Mouse (Mus musculus): Measurements from ENCODE around the gene Ercc6l.
A peak's percentile ranks its signal among the peaks of the same experiment; 100 is the strongest.

Ercc6l gene

GRCm38 (mm10) chrX:102156618-102157422 is at the start of gene Ercc6l:
Gene Ercc6l, minus strand, starts transcription at chrX:102157091.
- peak; percentile 89 for DNase-seq (ENCODE audit: low spot score)

GRCm38 (mm10) chrX:102190840-102191239 is 33.9 kb upstream of the Ercc6l start:
- no peak for DNase-seq (ENCODE audit: low spot score)

- no peak for DNase-seq (ENCODE audit: low spot score)
These were observed 32.7 kb upstream of the Ercc6l start for GRCm38 (mm10) chrX:102189581-102189980.

- DNase-seq (ENCODE audit: low spot score) = peak; percentile 71
These were observed 32.0 kb upstream of the Ercc6l start, which contains the start of gene Rps4x for GRCm38 (mm10) chrX:102188712-102189497. Gene Rps4x, minus strand, starts transcription at chrX:102189394.

GRCm38 (mm10) chrX:102187023-102187699 is 30.3 kb upstream of the Ercc6l start:
- no peak for DNase-seq (ENCODE audit: low spot score)

DNA sequence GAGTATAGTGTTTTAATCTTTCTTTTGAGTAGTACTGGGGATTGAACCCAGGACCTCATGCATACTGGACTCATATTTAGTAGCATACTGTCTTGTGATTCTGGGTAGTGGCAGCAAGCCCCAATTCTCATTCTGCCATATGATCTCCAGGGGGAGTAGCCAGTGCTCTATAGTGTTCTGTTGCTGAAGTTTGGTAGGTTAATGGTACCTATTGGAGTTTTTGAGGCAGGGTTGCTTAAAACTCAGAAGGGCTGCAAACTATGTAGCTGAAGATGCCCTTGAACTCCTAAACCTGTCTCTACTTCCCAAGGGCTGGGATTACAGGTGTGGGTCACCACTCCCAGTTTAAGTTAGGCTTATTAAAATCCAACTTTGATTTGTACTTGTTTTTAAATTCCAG is 25.7 kb upstream of the Ercc6l start:
- DNase-seq (ENCODE audit: low spot score) = no peak

DNA sequence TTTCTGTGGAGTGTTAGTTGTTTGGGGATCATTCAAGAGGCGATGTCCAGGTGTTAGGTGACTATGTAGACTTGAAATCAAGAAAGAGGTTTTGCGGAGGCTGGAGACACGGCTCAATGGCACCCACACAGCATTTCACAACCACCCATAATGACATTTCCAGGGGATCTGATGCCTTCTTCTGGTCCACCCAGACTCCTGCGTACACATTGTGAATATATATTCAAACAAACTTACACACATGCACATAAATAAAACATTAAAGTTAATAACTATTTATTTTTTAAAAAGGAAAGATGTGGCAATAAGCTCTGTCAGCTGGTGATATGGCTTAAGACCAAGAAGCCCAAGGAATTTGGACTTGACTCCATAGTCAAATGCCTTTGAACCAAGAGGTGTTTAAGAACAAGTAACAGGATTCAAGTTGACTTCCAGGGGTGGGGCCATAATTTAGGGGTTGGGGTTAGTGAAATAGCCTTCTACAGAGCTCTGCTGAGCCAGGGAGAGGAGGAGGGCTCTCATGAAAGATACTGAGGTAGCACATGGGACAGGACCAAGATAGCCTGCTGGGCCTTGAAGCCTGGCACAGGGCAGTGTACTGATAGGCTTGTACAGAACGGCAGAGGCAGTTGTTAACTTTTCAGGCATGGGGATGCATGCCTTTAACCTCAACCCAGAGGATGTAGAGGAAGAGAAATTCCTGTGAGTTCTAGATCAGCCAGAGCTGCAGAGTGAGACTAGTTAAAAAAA is 18.8 kb upstream of the Ercc6l start:
- DNase-seq (ENCODE audit: low spot score) = no peak

DNA sequence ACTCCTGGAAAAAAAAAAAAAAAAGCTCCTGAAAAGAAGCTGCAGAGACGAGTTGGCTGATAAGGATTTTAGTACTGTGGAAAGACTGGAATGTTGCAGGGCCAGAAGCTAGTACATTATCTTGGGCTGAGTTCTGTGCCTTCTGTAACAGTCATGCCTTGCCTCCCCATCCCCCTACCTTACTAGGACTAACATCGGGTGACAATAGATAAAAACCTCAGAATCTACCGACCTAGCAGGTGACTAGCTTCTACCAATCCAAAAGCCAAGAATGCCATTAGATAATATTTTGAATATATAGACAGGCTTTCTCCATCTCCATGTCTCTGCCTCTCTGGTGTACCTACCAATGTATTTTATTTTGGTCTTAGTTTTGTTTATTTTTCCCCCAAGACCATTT is 14.0 kb upstream of the Ercc6l start:
- DNase-seq (ENCODE audit: low spot score) = no peak

GRCm38 (mm10) chrX:102170135-102170534 is 13.2 kb upstream of the Ercc6l start:
- DNase-seq (ENCODE audit: low spot score) = no peak

- DNase-seq (ENCODE audit: low spot score) = no peak
These were observed 12.8 kb upstream of the Ercc6l start for GRCm38 (mm10) chrX:102169724-102170123.

- no peak for DNase-seq (ENCODE audit: low spot score)
These were observed 10.1 kb upstream of the Ercc6l start for GRCm38 (mm10) chrX:102166986-102167385.

GRCm38 (mm10) chrX:102166521-102166920 is 9.6 kb upstream of the Ercc6l start:
- no peak for DNase-seq (ENCODE audit: low spot score)

DNA sequence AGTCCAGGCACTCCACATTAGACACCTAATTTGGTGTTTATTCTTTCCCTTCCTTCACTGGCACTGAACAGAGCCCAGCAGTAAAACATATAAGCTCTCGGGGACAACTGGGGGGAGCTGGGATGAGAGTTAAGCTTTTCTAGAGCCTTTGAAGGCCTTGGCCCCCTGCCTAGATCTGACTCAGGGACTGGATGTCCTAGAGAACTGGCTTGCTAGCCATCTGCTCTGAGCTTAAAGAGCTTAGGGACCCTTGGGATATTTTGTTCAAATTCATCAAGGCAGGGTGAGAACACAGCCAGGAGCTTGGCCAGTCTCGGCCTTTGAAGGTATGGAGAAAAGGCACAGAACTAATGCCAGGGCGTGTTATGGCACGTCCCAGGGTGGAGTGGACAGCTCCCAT is 6.6 kb upstream of the Ercc6l start:
- DNase-seq (ENCODE audit: low spot score) = no peak

- no peak for DNase-seq (ENCODE audit: low spot score)
These were observed 6.2 kb upstream of the Ercc6l start for GRCm38 (mm10) chrX:102163096-102163495.

- DNase-seq (ENCODE audit: low spot score) = no peak
These were observed 3.6 kb upstream of the Ercc6l start for GRCm38 (mm10) chrX:102160528-102160927.

DNA sequence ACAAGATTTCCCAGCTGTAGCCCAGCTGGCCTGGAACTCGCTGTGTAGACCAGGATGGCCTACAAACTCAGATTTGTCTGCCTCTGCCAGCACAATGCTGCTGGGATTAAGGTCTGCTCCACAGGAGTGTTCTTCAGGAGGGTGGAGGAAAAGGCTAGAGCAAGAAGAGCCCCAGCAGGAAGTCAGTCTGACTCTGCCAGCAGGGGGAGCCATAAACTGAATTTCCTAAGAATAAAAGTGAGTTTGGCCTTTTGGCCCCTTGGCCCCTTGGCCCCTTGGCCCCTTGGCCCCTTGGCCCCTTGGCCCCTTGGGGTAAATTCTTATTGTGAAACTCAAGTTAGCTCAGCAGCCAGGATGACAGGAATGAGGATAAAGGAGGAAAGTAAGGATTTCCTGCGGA is 2.9 kb upstream of the Ercc6l start:
- no peak for DNase-seq (ENCODE audit: low spot score)

DNA sequence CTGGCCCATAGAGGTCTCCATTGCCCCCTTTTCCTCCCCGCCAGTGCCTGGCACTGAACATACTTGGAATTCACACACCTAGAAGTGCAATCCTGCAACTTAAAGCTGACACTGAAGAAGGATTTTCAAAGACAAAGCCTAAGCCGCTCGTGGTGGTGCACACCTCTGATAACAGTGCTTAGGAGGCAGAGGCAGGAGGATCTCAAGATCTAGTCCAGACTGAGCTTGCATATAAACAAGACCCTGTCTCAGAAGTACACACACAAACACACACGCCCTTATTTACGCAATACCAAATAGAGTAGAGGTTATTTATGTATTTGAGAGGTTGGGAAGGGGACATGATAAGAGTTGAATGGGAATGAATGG is 516 bp upstream of the Ercc6l start:
- DNase-seq (ENCODE audit: low spot score) = no peak

- DNase-seq (ENCODE audit: low spot score) = no peak
These were observed 15.7 kb downstream of the Ercc6l start for GRCm38 (mm10) chrX:102141157-102141556.

DNA sequence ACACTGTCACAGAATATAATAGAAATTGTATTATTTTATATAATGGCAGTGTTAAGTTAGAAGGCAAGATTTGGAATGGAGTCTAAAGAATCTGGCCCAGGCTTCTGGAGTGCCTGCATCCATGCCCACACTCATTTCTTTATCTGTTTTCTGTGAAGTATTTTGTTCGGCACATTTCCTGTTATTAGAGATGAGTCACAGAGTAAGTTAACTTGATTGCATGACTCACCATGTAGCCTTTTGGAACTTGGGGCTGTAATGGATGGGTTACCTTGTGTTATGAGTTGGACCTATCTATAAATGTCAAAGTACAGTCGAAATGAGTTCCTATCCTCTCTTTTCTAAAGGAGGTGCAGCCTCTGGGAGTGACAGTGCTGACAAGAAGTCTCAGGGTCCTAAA is 35.6 kb downstream of the Ercc6l start:
- no peak for DNase-seq (ENCODE audit: low spot score)

DNA sequence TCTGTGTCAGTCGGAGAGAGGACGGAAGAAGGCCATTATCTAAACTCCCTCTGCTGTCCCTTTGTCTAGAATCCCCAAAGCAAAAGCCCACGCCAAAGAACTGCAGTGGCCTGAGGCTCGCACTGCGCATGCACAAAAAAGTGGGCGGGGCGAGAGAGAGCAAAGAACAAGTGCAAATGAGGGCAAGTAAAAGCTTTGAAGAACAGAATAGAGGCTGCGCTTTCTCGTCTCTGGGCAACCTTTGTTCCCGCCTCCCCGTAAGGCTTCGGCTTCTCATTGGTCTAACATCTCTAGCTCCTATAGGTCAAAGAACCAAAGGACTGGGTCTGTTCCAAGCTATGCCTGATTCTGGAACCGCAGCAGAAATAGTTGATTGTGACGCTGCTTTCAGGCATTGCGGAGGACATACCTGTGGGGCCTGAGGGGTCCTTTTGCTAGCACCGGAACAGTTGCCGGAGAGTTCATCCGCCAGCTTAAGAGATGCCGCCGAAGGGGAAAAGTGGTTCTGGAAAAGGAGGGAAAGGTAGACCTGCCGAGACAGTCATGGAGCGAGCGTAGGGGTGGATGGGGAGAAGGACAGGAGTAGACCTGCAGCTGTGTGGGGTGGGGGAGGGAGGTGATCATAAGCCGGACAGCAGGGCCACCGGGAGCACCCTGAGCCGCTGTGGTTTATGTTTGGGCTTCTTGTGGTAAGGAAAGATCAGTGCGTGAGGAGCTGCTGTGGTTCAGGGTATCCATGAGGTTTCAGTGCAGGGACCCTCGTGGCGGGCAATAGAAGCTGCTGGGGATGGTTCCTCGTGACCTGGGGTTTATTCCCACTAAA is 37.6 kb downstream of the Ercc6l start, which contains the start of gene Pin4:
Gene Pin4, plus strand, starts transcription at position 406 of the 823 bp plus-strand sequence.
- peak; percentile 91 for DNase-seq (ENCODE audit: low spot score)

DNA sequence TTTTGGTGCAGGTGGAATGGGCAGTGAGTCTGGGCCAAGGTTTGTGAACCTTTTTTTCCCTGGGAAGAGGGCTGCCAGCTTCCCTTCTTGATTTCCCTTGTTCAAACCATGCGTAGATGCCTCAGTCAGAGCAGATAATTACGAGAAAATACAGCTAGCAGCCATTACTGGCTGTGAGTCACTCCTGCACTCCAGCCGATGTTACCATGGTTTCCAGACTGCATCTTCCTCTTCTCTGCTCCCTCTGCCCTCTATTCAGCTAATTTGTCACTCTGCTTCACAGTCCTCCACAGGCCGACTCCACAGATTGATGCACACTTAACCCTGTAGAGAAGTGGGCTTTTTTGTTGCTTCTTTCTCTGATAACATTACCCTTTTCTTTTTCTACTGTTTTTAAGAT is 41.2 kb downstream of the Ercc6l start:
- DNase-seq (ENCODE audit: low spot score) = no peak

Measured in ovary, adult 18-20 months (tissue).